Mouse (Mus musculus): Measurements from ENCODE around the gene Afmid.

DNA sequence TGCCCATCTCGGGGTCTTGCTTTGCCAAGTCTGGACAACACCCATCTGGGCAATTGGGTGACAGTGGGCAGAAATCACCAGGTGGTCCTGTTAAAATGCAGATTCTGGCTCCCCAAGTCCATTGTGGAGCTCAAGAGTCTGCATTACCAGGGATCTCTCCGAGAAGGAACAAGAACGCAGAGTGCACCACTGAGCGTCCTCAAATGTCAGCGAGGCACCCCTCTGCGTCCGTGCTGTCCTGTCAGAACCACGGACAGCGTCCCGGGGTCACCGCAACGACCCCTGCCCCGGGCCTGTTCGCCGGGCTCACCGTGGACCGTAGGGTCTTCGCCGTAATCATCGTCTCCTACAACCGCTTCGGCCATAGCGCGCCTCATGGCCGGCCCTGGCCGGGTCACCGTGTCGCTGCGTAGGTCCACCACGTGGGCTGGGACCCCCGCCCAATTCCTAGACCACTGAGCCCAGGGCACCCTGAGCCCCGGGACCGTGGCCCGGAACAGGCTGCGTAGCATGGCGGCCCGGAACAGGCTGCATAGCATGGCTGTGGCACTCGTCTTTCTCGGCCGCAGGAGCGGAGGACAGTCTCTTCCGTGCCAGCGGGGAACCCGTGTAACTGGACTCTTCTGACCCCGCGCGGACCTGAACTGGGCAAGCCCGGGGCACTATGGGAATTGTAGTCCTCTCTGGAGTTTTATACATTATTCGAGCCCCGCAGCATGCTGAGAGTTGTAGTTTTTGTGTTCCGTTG, 47.3 kb downstream of the Afmid start, which contains the start of gene Tha1:
- TF ChIP-seq CTCF (IDR thresholded peaks at IDR 0.05; ENCODE audit: borderline replicate concordance, insufficient read depth, low read length) (no peak), POLR2A (IDR thresholded peaks at IDR 0.05; ENCODE audit: low read depth, low read length) (peak; percentile 72)

Measured in embryonic fibroblast, embryonic 13.5 days (primary cell).